Mouse (Mus musculus) spleen, embryonic (tissue): ENCODE results near the gene Mup6.
"Not testable (repeated sequence)": the region's sequence is repeated elsewhere in the genome, so short reads cannot be mapped to it uniquely, and the experiment has no call there.

ENCODE experiments used
- CTCF ChIA-PET: fragments of 350-600 bp; sonication (Branson Sonifier 250); formaldehyde crosslinking; loops from one replicate; lab custom pipeline; 2022; lab: Charles Lee

The Mup6 gene

DNA sequence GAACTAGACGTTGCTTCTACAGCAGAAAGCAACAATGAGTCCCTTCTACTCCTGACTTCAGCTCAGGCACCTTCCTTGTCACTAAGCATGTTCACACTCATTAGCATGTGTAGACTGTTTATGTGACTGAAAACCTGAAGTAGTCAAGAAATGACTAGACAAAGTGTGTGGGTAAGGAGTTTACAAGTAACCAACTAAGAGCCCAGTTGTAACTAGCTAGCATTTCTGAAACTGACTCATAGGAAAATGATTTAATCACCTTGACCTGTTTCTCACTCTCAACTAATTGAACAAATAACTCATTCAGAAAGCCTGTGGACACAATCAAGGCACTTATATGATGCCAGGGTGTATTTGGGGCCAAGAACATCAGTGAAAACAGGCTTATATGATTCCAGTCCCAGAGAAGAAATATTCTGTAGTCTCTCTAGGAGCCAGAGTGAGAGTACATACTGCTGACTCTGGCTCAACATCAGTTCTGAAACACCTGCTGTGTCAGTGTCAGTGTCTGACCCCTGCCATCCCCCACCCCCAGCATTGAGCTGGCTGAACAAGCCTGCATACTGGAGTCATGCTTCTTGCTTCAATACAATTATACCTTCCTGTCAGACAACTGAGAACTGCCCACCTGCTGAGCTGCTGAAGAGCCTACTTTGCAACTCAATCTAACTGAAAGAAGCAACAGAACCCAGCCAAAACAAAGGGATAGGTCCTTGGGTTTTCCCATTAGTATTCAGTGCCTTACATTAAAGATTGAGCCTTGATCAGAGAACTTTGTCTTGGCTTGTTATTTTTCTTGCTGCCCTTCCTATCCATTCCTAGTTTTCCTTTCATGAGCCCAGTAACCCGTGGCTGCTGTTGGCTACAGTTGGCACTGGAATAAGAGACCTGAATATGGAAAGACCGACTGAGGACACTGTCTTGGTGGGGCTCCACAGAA is at the start of gene Mup6:
TSS of gene Mup6 (plus strand) at position 890 of the 940 bp plus-strand sequence.
- CTCF ChIA-PET, result no interaction called here

DNA sequence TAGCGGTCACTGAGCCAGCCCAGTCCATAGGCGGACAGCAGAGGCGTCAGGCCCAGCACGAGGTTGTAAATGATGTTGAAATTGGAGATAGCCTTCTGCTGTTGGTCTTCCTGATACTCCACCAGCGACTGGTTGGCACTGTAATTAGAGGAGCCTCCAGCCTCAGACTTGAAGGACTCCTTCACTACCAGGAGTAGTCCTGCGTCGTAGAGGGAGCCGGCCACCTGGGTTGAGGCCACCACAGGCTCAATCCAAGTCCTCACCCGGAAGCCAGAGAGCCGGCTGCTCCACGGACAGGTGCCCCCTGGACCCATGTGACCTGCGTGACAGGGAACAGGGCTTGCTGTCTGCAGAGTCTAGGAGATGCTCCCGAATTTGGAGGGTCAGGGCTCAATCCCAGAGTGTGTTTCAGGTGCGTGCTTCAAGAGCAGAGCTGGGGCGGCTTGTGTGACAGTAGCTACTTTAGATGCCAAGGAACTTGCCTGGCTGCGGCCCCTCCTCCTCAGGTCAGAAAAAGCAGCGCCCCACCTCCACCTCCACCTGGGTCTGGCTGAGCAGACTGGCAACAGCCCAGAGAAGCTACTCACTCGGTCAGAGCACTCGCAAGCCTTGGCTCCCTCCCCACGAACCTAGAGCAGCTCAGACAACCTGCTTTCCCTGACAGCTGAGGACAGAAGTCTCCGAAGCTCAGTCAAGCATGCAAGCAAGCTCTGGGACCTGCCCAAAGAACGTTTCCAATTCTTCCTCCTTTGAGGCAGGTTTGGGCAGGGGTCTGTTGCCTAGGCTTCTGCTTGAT is 49.3 kb upstream of the Mup6 start, which contains the start of gene Slc46a2:
TSS of gene Slc46a2 (minus strand) at position 449 of the 796 bp plus-strand sequence.
- CTCF ChIA-PET, result no interaction called here

DNA sequence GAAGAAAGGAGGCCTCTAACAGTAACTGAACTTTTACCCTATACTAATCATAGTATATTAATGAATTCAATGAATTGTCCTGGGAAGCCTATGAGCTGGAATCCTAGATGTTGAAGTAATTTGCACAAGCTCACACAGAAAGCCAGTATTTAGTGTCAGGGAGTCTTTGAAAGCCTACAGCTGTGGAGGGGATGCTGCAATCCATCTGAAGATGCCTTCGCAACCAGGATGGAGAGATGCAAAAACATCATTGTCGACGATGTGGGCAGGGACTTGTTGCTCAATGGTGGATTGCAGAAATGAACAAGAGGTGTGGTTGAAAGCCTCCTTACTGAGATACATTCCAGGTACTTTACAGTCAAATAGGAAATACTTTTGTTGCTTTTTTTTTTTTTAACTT is 46.1 kb upstream of the Mup6 start:
- CTCF ChIA-PET, result no interaction called here

GRCm38 (mm10) chr4:59925082-59925481 is 39.0 kb upstream of the Mup6 start:
- CTCF ChIA-PET, result interaction anchor here (0.5 to 0.9 kb wide), 2 partner anchors 19 to 23 kb away, joined by 4 to 6 read pairs; no protein-coding TSS in a partner anchor

- CTCF ChIA-PET, result interaction anchor here (0.7 kb wide), 1 partner anchor 119 kb away, joined by 14 read pairs; no protein-coding TSS in a partner anchor
Observed at GRCm38 (mm10) chr4:59927666-59928065, 36.4 kb upstream of the Mup6 start.

DNA sequence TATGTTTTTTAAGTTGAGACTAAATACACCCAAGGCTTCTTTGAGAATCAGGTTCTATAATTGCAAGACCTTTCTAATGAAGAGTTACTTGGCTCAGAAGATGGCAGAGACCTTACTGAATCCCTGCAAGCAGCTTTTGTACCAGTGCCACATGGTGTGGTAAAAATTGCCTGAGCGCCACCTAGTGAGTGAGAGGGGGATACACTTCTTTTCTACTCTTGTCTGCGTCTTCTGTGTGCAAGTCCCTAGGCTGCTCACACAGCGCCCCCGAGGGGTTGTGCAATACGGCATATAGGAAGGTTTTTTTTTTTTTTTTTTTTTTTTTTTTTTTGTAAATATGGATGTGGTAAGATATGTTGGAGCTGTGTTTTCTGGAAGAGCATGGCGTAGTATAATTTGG is 35.7 kb upstream of the Mup6 start:
- CTCF ChIA-PET, result no interaction called here

GRCm38 (mm10) chr4:59932505-59933281 is 31.4 kb upstream of the Mup6 start:
- CTCF ChIA-PET, result interaction anchor here (0.6 kb wide), 1 partner anchor 1045 kb away, joined by 4 read pairs; no protein-coding TSS in a partner anchor

DNA sequence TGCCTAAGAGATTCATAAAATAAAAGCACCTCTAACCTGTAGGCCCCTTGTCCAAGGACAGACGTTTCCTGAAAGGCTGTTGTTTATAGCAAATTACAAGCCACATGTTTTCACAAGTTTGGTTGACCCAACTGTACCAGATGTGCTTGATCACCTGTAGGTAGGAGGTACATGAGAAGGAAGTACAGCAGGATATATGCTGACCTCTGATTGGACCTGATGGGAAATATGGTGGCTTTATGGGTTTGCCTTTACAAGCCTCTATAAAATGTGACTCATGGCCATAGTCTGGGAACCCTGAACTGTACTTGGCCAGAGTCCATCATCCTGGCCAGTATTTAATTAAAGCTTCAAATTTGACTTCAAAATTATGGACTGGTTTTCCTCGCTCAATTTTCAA is 26.6 kb upstream of the Mup6 start:
- CTCF ChIA-PET, result no interaction called here

GRCm38 (mm10) chr4:59960610-59961009 is 3.5 kb upstream of the Mup6 start, which contains the start of gene Mup4:
Gene Mup4, minus strand, starts transcription at chr4:59960710.
- CTCF ChIA-PET, result no interaction called here

- CTCF ChIA-PET, result not testable (repeated sequence)
Observed at GRCm38 (mm10) chr4:59997894-59998293, 33.8 kb downstream of the Mup6 start.

- CTCF ChIA-PET, result not testable (repeated sequence)
Observed at GRCm38 (mm10) chr4:60020141-60020540, 56.0 kb downstream of the Mup6 start.

DNA sequence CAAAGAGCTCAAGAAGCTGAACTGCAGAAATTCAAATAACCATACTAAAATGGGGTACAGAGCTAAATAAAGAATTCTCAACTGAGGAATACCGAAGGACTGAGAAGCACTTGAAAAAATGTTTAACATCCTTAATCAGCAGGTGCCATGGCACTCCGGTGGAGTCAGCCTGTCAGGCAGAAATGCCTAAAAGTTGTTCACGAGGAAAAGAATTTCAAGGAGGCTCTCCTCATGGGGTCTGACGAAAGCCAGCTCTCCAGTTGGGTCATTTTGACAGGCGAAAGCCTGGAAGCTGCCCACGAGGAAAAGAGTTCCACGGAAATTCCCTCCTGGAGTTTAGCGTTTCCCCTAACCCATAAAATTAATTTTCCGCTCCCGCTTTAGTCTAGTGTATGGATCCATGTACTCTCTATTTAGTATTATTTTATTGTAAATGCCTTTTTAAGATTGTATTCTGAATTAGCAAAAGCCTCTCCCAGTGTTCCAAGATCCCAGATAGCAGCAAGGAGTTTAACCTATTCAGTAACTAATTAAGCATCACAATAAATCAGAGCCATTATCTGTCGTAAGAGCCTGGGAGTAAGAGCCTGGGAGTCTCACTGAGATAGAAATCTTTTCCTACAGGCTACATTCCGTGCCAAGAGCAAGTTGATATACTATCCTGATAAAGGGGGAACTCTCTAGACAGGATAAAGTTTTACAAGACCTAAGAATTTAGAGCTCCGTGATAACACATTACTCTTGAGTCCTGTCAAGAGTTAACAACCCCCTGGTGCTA is 65.4 kb downstream of the Mup6 start:
- CTCF ChIA-PET, result not testable (repeated sequence)
